Mouse (Mus musculus) limb, embryonic 15.5 days (tissue): ENCODE results near the gene Med13l. TPM values are rescaled to one million over a fixed set of nuclear protein-coding genes. Genes with fewer than 3 reads are reported as not detected.

ENCODE experiments used
- ATAC-seq: fragments of 200-750 bp; cut with Nextera tagmentation; 2 replicates; pipeline ENCODE4 v1.8.0; 2017; ENCODE audit warnings: low read depth, moderate TSS enrichment; ENCODE audit not compliant: insufficient number of reproducible peaks, low FRiP score, low TSS enrichment
- H3K27ac ChIP-seq: fragments of 300-500 bp; sonication (generic); 2 replicates; pipeline ENCODE4 v1.5.1; 2015; ENCODE audit warnings: moderate library complexity, mild to moderate bottlenecking, inconsistent platforms
- H3K27me3 ChIP-seq: fragments of 300-500 bp; sonication (generic); 2 replicates; pipeline ENCODE4 v1.6.1; 2015; ENCODE audit warnings: inconsistent platforms
- H3K36me3 ChIP-seq: fragments of 300-500 bp; sonication (generic); 2 replicates; pipeline ENCODE4 v1.6.1; 2015; ENCODE audit warnings: inconsistent platforms
- H3K4me1 ChIP-seq: fragments of 300-500 bp; sonication (generic); 2 replicates; pipeline ENCODE4 v1.6.1; 2015; ENCODE audit warnings: inconsistent platforms
- H3K4me2 ChIP-seq: fragments of 300-500 bp; sonication (generic); 2 replicates; pipeline ENCODE4 v1.6.1; 2015; ENCODE audit warnings: mild to moderate bottlenecking, inconsistent platforms
- H3K4me3 ChIP-seq: fragments of 300-500 bp; sonication (generic); 2 replicates; pipeline ENCODE4 v1.5.1; 2015; ENCODE audit warnings: mild to moderate bottlenecking, inconsistent platforms
- H3K9ac ChIP-seq: fragments of 300-500 bp; sonication (generic); 2 replicates; pipeline ENCODE4 v1.6.1; 2015; ENCODE audit warnings: inconsistent platforms
- H3K9me3 ChIP-seq: fragments of 300-500 bp; sonication (generic); 2 replicates; pipeline ENCODE4 v1.6.1; 2016; ENCODE audit warnings: inconsistent platforms
- WGBS: fragments of 180-500 bp; shearing (Covaris S2); methylation state at CpG from one replicate; pipeline ENCODE4 v1.1.7; 2015; 5-methylcytosine and 5-hydroxymethylcytosine counted together
- polyA plus RNA-seq: library from polyadenylated mRNA; unstranded; fragments of >200 nt; fragmentation: Nextera tagmentation; extraction: Ambion mirVana; gene quantifications from 2 replicates; pipeline ENCODE4 v1.2.1, GENCODE M21; 2015

The Med13l gene
- polyA plus RNA-seq, 1 experiment from 2014 or later = 16.5 TPM

- no peak overlapping the region for H3K27ac ChIP-seq
- H3K36me3 ChIP-seq = no peaks in the 10 kb centered on the region
- no peak overlapping the region for H3K9ac ChIP-seq
- no peak overlapping the region for H3K4me2 ChIP-seq
- no peak for ATAC-seq
- H3K4me3 ChIP-seq = no peak overlapping the region
- peaks cover 55% of the 10 kb centered on the region for H3K4me1 ChIP-seq
- WGBS = 64% methylated on average over 7 of the region's 7 CpGs
- H3K9me3 ChIP-seq = no peaks in the 10 kb centered on the region
- no peaks in the 10 kb centered on the region for H3K27me3 ChIP-seq
These were observed 149.4 kb downstream of the Med13l start for GRCm38 (mm10) chr5:118709847-118710251.

DNA sequence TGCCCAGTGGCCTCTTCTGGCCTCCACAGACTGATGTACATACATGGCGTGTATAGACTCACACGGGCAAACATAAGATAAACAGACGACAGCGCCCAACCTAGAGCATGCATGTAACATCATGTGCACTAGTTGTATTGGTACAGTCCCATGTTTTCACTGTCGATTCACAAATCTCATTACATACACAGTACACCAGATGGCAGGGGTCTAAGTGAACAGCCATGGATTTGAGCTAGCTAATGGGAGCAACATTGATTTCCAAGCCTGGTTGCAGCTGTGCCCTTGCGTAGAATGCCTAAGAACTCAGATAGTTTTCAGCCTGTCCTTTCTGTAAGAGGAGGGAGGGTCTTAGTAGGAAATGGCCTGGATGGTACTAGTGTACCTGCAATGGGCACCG, 155.0 kb downstream of the Med13l start:
- H3K27me3 ChIP-seq = no peaks in the 10 kb centered on the region
- no peak overlapping the region for H3K4me3 ChIP-seq
- no peaks in the 10 kb centered on the region for H3K36me3 ChIP-seq
- no peak for ATAC-seq
- H3K4me2 ChIP-seq = no peak overlapping the region
- H3K9ac ChIP-seq = no peak overlapping the region
- peaks cover 26% of the 10 kb centered on the region for H3K4me1 ChIP-seq
- H3K27ac ChIP-seq = no peak overlapping the region
- 88% methylated on average over 7 of the region's 7 CpGs for WGBS
- no peaks in the 10 kb centered on the region for H3K9me3 ChIP-seq

GRCm38 (mm10) chr5:118716295-118717271, 156.1 kb downstream of the Med13l start:
- Histone ChIP-seq H3K36me3 (peaks cover 4% of the 10 kb centered on the region), H3K27me3 (no peaks in the 10 kb centered on the region), H3K27ac (no peak overlapping the region), H3K9me3 (no peaks in the 10 kb centered on the region), H3K4me1 (peaks cover 24% of the 10 kb centered on the region), H3K4me3 (no peak overlapping the region), H3K4me2 (no peak overlapping the region), H3K9ac (no peak overlapping the region)
- ATAC-seq = 0 out of 2 replicates have a peak, but pooled peaks have one; percentile 30
- WGBS = 59% methylated on average over 14 of the region's 14 CpGs

GRCm38 (mm10) chr5:118717456-118717855, 157.0 kb downstream of the Med13l start:
- no peak overlapping the region for H3K4me3 ChIP-seq
- ATAC-seq = no peak
- no peaks in the 10 kb centered on the region for H3K27me3 ChIP-seq
- WGBS = 66% methylated on average over 10 of the region's 10 CpGs
- peaks cover 21% of the 10 kb centered on the region for H3K4me1 ChIP-seq
- no peak overlapping the region for H3K9ac ChIP-seq
- no peaks in the 10 kb centered on the region for H3K9me3 ChIP-seq
- no peak overlapping the region for H3K27ac ChIP-seq
- peaks cover 13% of the 10 kb centered on the region for H3K36me3 ChIP-seq
- H3K4me2 ChIP-seq = no peak overlapping the region

DNA sequence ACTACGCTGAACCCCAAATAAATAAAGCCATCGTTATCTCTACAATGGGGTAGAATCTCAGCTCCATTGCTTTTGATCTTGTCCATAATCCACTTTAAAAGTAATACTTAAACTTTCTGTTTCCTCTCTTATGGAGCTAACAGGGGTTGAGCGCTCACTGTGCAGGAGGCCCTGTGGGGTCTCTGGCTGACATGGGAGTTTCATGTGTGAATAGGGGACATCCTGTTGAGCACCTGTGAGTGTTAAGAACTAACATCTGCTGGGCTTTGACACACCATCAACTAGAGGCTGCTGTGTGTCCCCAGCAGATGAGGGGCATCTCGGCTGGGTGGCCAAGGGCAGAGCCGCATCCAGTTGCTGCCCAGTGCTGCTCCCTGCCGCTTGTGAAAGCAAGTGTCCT, 157.6 kb downstream of the Med13l start:
- Histone ChIP-seq H3K4me3 (no peak overlapping the region), H3K4me1 (peaks cover 17% of the 10 kb centered on the region), H3K4me2 (no peak overlapping the region), H3K9me3 (no peaks in the 10 kb centered on the region), H3K27ac (no peak overlapping the region), H3K9ac (no peak overlapping the region), H3K27me3 (no peaks in the 10 kb centered on the region), H3K36me3 (peaks cover 14% of the 10 kb centered on the region)
- no peak for ATAC-seq
- 86% methylated on average over 6 of the region's 6 CpGs for WGBS

DNA sequence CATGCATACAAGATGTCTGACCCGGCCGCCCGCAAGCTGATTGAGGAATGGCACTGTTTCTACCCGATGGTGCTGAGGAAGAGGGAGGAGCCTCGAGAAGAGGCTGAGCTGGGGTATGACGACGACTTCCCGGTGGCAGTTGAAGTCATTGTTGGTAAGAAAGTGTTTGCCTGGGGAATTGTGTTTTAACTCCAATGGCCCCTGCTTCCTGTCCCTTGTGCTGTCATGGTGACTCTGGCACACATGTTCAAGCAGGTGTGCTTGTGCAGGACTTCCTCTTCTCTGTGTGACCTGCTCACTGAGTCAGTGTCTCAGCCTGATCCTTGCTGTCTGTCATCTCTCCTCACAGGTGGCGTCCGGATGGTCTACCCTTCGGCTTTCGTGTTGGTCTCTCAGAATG, 160.9 kb downstream of the Med13l start:
- Histone ChIP-seq H3K27me3 (no peaks in the 10 kb centered on the region), H3K4me3 (no peak overlapping the region), H3K4me2 (no peak overlapping the region), H3K9me3 (no peaks in the 10 kb centered on the region), H3K27ac (no peak overlapping the region), H3K4me1 (peaks cover 10% of the 10 kb centered on the region), H3K9ac (no peak overlapping the region), H3K36me3 (peaks cover 38% of the 10 kb centered on the region)
- WGBS = 81% methylated on average over 12 of the region's 12 CpGs
- ATAC-seq = no peak

GRCm38 (mm10) chr5:118721848-118722247, 161.4 kb downstream of the Med13l start:
- peaks cover 42% of the 10 kb centered on the region for H3K36me3 ChIP-seq
- no peaks in the 10 kb centered on the region for H3K9me3 ChIP-seq
- H3K9ac ChIP-seq = no peak overlapping the region
- no peak overlapping the region for H3K27ac ChIP-seq
- H3K4me3 ChIP-seq = no peak overlapping the region
- H3K27me3 ChIP-seq = no peaks in the 10 kb centered on the region
- WGBS = 82% methylated on average over 5 of the region's 5 CpGs
- H3K4me1 ChIP-seq = peaks cover 7% of the 10 kb centered on the region; the same call in 1 of the 2 replicates
- H3K4me2 ChIP-seq = no peak overlapping the region
- no peak for ATAC-seq

GRCm38 (mm10) chr5:118722456-118722855, 162.0 kb downstream of the Med13l start:
- peaks cover 7% of the 10 kb centered on the region; the same call in 1 of the 2 replicates for H3K4me1 ChIP-seq
- no peaks in the 10 kb centered on the region for H3K27me3 ChIP-seq
- H3K27ac ChIP-seq = no peak overlapping the region
- 69% methylated on average over 3 of the region's 3 CpGs for WGBS
- no peaks in the 10 kb centered on the region for H3K9me3 ChIP-seq
- no peak overlapping the region for H3K4me3 ChIP-seq
- no peak for ATAC-seq
- peaks cover 49% of the 10 kb centered on the region for H3K36me3 ChIP-seq
- H3K9ac ChIP-seq = no peak overlapping the region
- no peak overlapping the region for H3K4me2 ChIP-seq

- Histone ChIP-seq H3K27me3 (no peaks in the 10 kb centered on the region), H3K4me3 (no peak overlapping the region), H3K4me2 (no peak overlapping the region), H3K27ac (no peak overlapping the region), H3K9ac (no peak overlapping the region), H3K36me3 (peaks cover 78% of the 10 kb centered on the region), H3K4me1 (peaks cover 6% of the 10 kb centered on the region; the same call in 1 of the 2 replicates), H3K9me3 (no peaks in the 10 kb centered on the region)
- ATAC-seq = no peak
- WGBS = 74% methylated on average over 6 of the region's 6 CpGs
These were observed 164.9 kb downstream of the Med13l start for GRCm38 (mm10) chr5:118725425-118725824.

DNA sequence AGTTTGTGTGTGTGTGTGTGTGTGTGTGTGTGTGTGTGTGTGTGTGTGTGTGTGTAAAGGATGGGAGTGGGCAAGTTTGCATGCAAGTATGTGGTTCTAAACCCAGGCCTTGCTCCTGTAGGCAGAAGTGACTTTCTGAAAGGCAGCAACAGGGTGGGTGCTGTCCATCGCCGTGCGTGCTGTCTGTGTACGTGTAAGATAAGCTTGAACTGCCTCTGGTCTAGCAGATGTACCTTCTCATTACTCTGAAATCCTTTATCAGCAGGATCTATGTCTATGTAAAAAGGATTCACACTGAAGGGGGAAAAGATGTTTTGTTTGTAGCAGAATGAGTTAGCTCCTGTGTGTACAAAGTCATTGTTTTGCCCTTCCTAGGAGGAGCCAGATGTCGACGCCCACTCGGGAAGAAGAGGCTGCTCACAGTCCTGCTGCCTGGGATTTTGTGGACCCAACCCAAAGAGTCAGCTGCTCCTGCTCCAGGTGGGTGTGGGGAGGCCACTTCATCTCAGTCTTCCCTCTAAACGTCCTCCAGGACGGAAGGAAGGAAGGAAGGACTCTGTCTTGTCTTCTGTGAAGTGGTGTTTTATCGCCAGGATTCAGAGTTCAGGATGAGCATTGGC, 165.5 kb downstream of the Med13l start:
- ATAC-seq = no peak
- H3K4me2 ChIP-seq = no peak overlapping the region

GRCm38 (mm10) chr5:118727336-118727735, 166.9 kb downstream of the Med13l start:
- 77% methylated on average over 16 of the region's 16 CpGs for WGBS
- Histone ChIP-seq H3K36me3 (peaks cover 82% of the 10 kb centered on the region), H3K9me3 (no peaks in the 10 kb centered on the region), H3K9ac (no peak overlapping the region), H3K4me3 (no peak overlapping the region), H3K4me1 (peaks cover 6% of the 10 kb centered on the region; the same call in 1 of the 2 replicates), H3K27me3 (no peaks in the 10 kb centered on the region), H3K4me2 (no peak overlapping the region), H3K27ac (no peak overlapping the region)
- ATAC-seq = no peak

More for the DNA sequence above, 165.5 kb downstream of the Med13l start:
- 80% methylated on average over 10 of the region's 10 CpGs for WGBS
- Histone ChIP-seq H3K9ac (no peak overlapping the region), H3K27ac (no peak overlapping the region), H3K36me3 (peaks cover 83% of the 10 kb centered on the region), H3K4me1 (peaks cover 6% of the 10 kb centered on the region; the same call in 1 of the 2 replicates), H3K9me3 (no peaks in the 10 kb centered on the region), H3K27me3 (no peaks in the 10 kb centered on the region), H3K4me3 (no peak overlapping the region)

DNA sequence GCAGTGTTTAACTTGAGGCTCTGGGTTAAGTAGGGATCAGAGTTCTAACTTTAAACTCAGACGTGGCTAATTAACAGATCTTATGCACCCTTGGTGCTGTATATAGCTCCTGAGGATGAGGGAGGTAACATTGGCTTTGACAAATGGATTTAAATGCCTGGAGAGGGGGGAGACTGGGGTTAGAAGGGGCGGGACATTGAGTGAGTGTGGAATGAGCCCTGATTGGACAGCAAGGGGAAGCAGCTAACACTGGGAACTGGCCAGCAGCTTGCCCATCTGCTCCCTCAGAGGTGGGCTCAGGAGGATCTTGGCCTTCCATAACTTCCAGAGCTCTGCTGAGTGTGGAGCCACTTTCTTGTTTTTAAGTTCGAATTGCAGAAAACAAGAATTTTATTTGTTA, 171.7 kb downstream of the Med13l start:
- Histone ChIP-seq H3K9ac (no peak overlapping the region), H3K27me3 (no peaks in the 10 kb centered on the region), H3K27ac (no peak overlapping the region), H3K4me2 (no peak overlapping the region), H3K36me3 (peaks cover 85% of the 10 kb centered on the region), H3K4me3 (no peak overlapping the region), H3K4me1 (peaks cover 1% of the 10 kb centered on the region; the same call in 1 of the 2 replicates), H3K9me3 (no peaks in the 10 kb centered on the region)
- ATAC-seq = no peak
- 53% methylated on average over 3 of the region's 3 CpGs for WGBS
